Mouse (Mus musculus) embryonic facial prominence, embryonic 12.5 days (tissue): ENCODE data around the gene Ctcf. TPM values are rescaled to one million over a fixed set of nuclear protein-coding genes. Genes with fewer than 3 reads are reported as not detected.

ENCODE experiments used
- ATAC-seq: fragments of 200-750 bp; cut with Nextera tagmentation; 2 replicates; pipeline ENCODE4 v1.8.0; 2017; ENCODE audit not compliant: insufficient number of reproducible peaks, insufficient read depth, low FRiP score, low TSS enrichment
- H3K27ac ChIP-seq: fragments of 300-500 bp; sonication (generic); 2 replicates; pipeline ENCODE4 v1.5.1; 2016; ENCODE audit warnings: mild to moderate bottlenecking
- H3K27me3 ChIP-seq: fragments of 300-500 bp; sonication (generic); 2 replicates; pipeline ENCODE4 v1.6.1; 2016; ENCODE audit warnings: mild to moderate bottlenecking, moderate library complexity
- H3K36me3 ChIP-seq: fragments of 300-500 bp; sonication (generic); 2 replicates; pipeline ENCODE4 v1.6.1; 2016; ENCODE audit warnings: mild to moderate bottlenecking
- H3K4me1 ChIP-seq: fragments of 300-500 bp; sonication (generic); 2 replicates; pipeline ENCODE4 v1.6.1; 2016
- H3K4me2 ChIP-seq: fragments of 300-500 bp; sonication (generic); replicated peaks from 2 replicates; pipeline ENCODE4 v1.6.1; 2016; ENCODE audit warnings: mild to moderate bottlenecking, moderate library complexity
- H3K4me3 ChIP-seq: fragments of 300-500 bp; sonication (generic); 2 replicates; pipeline ENCODE4 v1.5.1; 2016; ENCODE audit warnings: mild to moderate bottlenecking
- H3K9ac ChIP-seq: fragments of 300-500 bp; sonication (generic); 2 replicates; pipeline ENCODE4 v1.6.1; 2016; ENCODE audit warnings: mild to moderate bottlenecking, moderate library complexity
- H3K9me3 ChIP-seq: fragments of 300-500 bp; sonication (generic); 2 replicates; pipeline ENCODE4 v1.6.1; 2016; ENCODE audit warnings: mild to moderate bottlenecking, moderate library complexity
- WGBS: fragments of 180-500 bp; shearing (Covaris S2); methylation state at CpG from one replicate; pipeline ENCODE4 v1.1.7; 2016; 5-methylcytosine and 5-hydroxymethylcytosine counted together
- polyA plus RNA-seq: library from polyadenylated mRNA; unstranded; fragments of >200 nt; fragmentation: Nextera tagmentation; extraction: Ambion mirVana; gene quantifications from 2 replicates; pipeline ENCODE4 v1.2.1, GENCODE M21; 2016

Ctcf gene
- polyA plus RNA-seq, 1 experiment from 2014 or later: 138 TPM

DNA sequence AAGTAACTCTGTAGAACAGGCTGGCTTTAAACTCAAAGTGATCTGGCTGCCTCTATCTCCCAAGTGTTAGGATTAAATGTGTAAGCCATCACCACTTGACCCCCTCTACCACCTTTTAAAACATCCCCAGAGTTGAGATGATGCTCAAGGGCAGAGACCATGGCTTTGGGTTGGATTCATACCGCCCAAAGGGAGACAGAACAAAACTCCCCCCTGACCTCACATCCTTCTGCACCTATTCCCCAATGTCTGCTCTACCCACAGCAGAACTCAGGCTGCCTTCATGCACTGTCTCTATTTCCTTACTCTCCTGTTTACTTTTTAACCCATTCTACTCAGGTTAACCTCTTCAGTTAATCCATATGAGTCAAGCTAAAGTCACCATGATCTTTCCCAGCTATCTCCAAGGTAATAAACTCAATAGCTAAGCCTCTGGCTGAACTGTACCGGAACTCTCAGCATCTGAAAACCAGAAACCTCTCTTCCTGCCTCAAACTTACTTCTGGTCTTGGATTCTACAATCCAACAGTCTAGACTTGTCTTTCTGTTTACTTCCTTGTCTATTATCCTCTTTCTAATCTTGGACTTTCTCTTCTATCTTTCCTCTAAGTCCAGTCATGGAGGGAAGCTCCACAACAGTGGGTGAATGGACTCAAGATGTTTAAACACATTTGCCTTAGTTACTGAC, 1.5 kb upstream of the Ctcf start:
- Histone ChIP-seq H3K4me2 (peak overlapping the region; percentile 88), H3K36me3 (no peaks in the 10 kb centered on the region), H3K27ac (no peak overlapping the region), H3K4me3 (peak overlapping the region; percentile 68; the same call in 1 of the 2 replicates), H3K27me3 (no peaks in the 10 kb centered on the region), H3K9me3 (no peaks in the 10 kb centered on the region), H3K9ac (peak overlapping the region; percentile 98; the same call in 1 of the 2 replicates), H3K4me1 (peaks cover 22% of the 10 kb centered on the region)
- WGBS: 85% methylated on average over 2 of the region's 2 CpGs
- no peak for ATAC-seq

DNA sequence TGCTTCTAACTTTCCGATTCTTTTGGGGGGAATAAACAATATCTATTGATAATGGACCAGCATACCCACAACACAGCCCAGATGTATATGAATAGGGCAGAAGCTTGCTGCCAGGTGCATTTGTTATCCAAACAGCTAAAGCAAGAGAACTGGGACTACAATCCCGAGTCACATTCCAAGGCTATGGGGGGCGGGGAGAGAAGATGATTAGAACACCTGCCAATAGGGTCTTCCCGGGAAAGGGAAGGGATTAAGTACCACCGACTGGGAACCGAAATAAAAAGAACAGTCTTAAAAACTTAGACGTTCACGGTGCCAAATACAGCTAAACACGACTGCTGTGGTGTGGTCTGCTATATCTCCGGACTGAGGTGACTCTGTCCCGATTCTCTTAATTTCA, 887 bp upstream of the Ctcf start:
- peak overlapping the region; percentile 100; the same call in 1 of the 2 replicates for H3K27ac ChIP-seq
- ATAC-seq: no peak
- 4% methylated on average over 11 of the region's 11 CpGs for WGBS
- no peaks in the 10 kb centered on the region for H3K27me3 ChIP-seq
- peak overlapping the region; percentile 88 for H3K4me2 ChIP-seq
- H3K4me3 ChIP-seq: peak overlapping the region; percentile 68
- H3K9me3 ChIP-seq: no peaks in the 10 kb centered on the region
- H3K9ac ChIP-seq: peak overlapping the region; percentile 98
- peaks cover 23% of the 10 kb centered on the region for H3K4me1 ChIP-seq
- no peaks in the 10 kb centered on the region for H3K36me3 ChIP-seq

DNA sequence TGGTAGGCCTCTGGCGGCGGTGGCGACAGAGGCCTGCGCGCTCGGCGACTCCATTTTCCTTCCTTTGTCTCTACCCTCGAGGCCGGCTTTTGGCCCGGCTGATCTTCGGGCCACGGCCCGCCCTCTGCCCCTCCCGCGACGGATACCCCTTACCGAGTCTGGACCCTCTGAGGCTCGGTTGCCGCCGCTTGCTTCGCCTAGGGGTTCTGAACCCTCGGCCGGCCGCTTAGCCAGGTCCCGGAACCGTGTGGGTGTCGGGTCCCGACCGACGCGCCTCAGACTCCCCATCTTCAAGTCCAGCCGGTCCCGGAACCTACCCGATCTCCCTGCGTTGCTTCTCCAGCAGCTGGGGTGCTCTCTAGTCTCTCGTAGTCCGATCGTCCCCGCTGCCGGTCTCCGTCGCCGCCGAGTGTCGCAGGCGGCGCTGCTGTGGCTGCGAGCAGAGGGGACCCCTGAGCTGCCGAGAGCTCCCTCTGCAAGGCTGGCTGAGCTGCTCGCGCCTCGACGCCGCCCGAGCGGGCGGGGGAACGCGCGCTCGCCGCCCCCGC, 669 bp downstream of the Ctcf start, which contains the start of gene Agrp:
Agrp (minus strand) TSS at position 431 of the 548 bp plus-strand sequence.
- peak within 1 kb of the TSS; percentile 68 for H3K4me3 ChIP-seq
- peak; percentile 12; the same call in 1 of the 2 replicates for ATAC-seq
- H3K9ac ChIP-seq: peak within 1 kb of the TSS; percentile 98
- WGBS: under 1% methylated on average over 55 of the region's 63 CpGs
- H3K4me1 ChIP-seq: peaks cover 23% of the 10 kb centered on the region
- H3K9me3 ChIP-seq: no peaks in the 10 kb centered on the region
- peak within 1 kb of the TSS; percentile 88 for H3K4me2 ChIP-seq
- no peaks in the 10 kb centered on the region for H3K36me3 ChIP-seq
- peak within 1 kb of the TSS; percentile 100 for H3K27ac ChIP-seq
- H3K27me3 ChIP-seq: no peaks in the 10 kb centered on the region

DNA sequence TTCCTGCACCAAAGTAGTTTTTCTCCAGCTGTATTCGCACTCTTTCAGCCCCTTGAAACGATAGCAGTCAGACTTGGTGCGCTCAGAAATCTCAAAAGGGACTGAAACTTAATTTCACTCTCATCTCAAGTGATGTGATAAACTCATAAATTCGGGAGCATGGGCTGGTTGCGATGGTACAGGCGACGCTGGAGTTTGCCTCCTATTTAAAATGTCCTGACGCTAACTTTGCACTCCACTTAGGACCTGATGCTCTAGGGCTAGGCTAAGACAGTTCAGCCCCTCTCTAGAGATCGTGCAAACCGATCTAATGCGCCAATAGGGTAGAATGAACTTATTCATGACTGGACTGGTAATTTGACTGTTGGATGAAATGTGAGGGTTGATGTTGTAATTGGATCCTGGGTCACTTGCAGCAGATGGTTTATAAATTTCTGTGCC, 1.3 kb downstream of the Ctcf start:
- peak overlapping the region; percentile 100 for H3K27ac ChIP-seq
- H3K4me3 ChIP-seq: peak overlapping the region; percentile 68
- H3K36me3 ChIP-seq: no peaks in the 10 kb centered on the region
- peak overlapping the region; percentile 88 for H3K4me2 ChIP-seq
- peaks cover 23% of the 10 kb centered on the region for H3K4me1 ChIP-seq
- H3K27me3 ChIP-seq: no peaks in the 10 kb centered on the region
- ATAC-seq: no peak
- WGBS: 0% methylated on average over 11 of the region's 11 CpGs
- peak overlapping the region; percentile 98 for H3K9ac ChIP-seq
- H3K9me3 ChIP-seq: no peaks in the 10 kb centered on the region

DNA sequence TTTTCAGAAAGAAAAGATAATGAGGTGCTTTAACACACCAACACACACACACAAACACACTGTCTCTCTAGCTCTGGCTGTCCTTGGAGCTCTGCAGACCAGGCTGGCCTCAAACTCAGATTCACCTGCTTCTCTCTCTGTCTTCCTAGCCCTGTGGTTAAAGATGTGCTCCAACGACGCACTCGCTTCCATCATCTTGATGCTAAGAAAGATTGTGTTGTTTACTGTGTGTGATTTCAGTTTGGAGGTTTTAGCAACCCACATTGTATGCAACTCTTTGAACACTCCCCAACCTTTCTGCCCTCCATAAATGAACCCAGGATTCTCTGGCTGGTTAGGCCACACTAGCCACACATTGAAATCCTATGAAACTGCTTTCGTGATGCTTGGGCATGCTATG, 2.1 kb downstream of the Ctcf start:
- H3K27ac ChIP-seq: no peak overlapping the region
- peak overlapping the region; percentile 88 for H3K4me2 ChIP-seq
- ATAC-seq: no peak
- no peaks in the 10 kb centered on the region for H3K9me3 ChIP-seq
- H3K4me1 ChIP-seq: peaks cover 23% of the 10 kb centered on the region
- no peaks in the 10 kb centered on the region; the same call in 1 of the 2 replicates for H3K36me3 ChIP-seq
- H3K9ac ChIP-seq: peak overlapping the region; percentile 30; the same call in 1 of the 2 replicates
- WGBS: 83% methylated on average over 4 of the region's 4 CpGs
- peak overlapping the region; percentile 68 for H3K4me3 ChIP-seq
- no peaks in the 10 kb centered on the region for H3K27me3 ChIP-seq

DNA sequence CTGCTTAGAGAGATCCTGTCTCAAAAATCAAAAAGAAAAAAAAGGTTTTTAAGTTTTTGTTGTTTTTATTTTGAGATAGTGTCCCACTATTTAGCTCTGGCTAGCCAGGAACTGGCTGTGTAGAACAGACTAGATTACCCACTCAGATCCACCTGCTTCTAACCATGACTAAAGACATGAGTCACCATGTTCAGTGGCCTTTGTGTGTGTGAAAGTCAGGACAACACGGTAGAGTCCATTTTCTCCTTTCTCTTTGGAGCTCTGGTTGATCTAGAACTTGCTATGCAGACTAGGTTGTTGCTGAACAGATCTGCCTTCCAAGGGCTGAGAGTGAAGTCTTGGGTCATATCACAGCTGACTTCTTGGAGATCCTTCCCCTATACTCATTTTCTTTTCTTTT, 3.5 kb downstream of the Ctcf start:
- Histone ChIP-seq H3K9me3 (no peaks in the 10 kb centered on the region), H3K27me3 (no peaks in the 10 kb centered on the region), H3K4me3 (no peak overlapping the region), H3K36me3 (peaks cover 7% of the 10 kb centered on the region), H3K27ac (no peak overlapping the region), H3K4me2 (no peak overlapping the region), H3K9ac (no peak overlapping the region), H3K4me1 (peaks cover 23% of the 10 kb centered on the region)
- no peak for ATAC-seq
- WGBS: 69% methylated on average over 1 of the region's 1 CpGs

DNA sequence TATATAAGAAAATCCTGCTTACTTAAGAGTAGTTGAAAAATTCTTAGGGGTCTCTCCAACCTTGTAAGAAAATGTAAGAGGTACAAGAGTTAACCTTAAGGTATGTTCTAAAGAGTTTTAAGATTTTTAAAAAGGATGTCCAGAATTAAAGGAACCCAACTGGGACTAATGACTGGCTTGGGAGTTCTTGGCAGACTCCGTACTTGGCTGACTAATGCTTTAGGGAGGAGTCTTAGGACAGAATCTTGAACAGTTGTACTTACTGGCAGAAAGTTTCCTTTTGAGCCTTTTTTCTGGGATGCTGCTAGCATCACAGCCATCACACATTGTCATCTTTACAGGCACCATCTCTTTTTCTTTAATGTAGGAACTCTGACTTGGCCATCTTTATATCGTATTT, 4.1 kb downstream of the Ctcf start:
- no peak overlapping the region for H3K4me3 ChIP-seq
- H3K9me3 ChIP-seq: no peaks in the 10 kb centered on the region
- no peaks in the 10 kb centered on the region for H3K27me3 ChIP-seq
- no peak overlapping the region for H3K4me2 ChIP-seq
- H3K4me1 ChIP-seq: peaks cover 18% of the 10 kb centered on the region
- no peak overlapping the region for H3K9ac ChIP-seq
- 89% methylated on average over 2 of the region's 2 CpGs for WGBS
- H3K36me3 ChIP-seq: peaks cover 13% of the 10 kb centered on the region
- H3K27ac ChIP-seq: no peak overlapping the region
- ATAC-seq: no peak

DNA sequence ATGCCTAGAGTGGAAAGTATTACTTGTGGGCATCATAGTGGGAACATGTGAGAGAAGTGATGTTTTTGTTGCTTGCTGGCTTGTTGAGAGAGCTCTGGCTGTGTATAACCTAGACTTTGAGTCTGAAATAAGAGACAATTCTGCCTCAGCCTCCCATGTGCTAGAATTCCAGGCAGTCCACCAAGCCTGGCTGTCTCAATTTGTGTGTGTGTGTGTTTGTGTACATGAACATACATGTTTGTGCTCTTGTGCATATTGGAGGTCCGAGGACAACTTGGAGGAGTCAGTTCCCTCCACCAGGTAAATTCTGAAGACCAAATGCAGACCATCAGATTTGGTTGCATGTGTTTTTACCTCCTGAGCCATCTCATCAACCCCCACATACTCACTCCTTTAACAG, 8.8 kb downstream of the Ctcf start:
- H3K27me3 ChIP-seq: no peaks in the 10 kb centered on the region
- H3K9ac ChIP-seq: no peak overlapping the region
- H3K4me2 ChIP-seq: no peak overlapping the region
- H3K9me3 ChIP-seq: no peaks in the 10 kb centered on the region
- H3K27ac ChIP-seq: no peak overlapping the region
- H3K36me3 ChIP-seq: peaks cover 27% of the 10 kb centered on the region
- H3K4me3 ChIP-seq: no peak overlapping the region
- ATAC-seq: no peak
- H3K4me1 ChIP-seq: no peaks in the 10 kb centered on the region
- 96% methylated on average over 1 of the region's 1 CpGs for WGBS

DNA sequence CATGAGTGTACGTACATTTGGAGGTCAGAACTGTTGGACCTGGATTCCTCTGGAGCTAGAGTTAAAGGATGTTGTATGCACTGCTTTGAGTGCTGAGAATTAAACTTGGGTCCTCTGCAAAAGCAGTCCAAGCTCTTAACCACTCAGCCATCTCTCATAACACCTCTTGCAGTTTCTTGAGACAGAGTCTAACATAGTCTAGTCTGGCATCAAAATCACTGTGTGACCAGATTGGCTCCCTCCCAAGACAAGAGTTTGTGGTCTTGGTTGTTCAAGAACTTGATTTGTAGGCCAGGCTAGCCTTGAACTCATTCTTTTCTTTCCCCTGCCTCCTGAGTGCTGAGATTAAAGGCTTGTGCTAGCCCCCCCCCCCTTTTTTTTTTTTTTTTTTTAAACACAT, 12.6 kb downstream of the Ctcf start:
- ATAC-seq: no peak

DNA sequence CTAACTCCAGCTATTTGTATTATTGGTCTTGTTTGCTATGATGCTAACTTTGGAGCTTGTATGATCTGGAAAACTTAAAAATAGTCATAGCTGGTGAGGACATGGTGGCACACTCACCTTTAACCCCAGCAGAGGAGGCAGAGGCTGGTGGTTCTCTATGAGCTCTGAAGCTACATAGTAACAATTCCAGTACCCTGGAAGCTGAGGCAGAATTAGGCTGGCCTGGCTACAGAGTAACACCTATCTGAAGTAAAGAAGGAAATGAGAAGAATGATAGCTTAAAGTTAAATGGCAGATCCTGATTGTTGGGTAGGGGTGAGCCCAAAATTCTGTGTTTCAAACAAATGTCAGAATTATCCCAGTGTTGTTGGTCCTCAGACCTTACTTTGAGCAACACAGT, 21.3 kb downstream of the Ctcf start:
- Histone ChIP-seq H3K4me2 (no peak overlapping the region), H3K4me3 (no peak overlapping the region), H3K9ac (no peak overlapping the region), H3K36me3 (peaks cover 15% of the 10 kb centered on the region), H3K4me1 (no peaks in the 10 kb centered on the region), H3K9me3 (no peaks in the 10 kb centered on the region), H3K27ac (no peak overlapping the region), H3K27me3 (no peaks in the 10 kb centered on the region)
- no peak for ATAC-seq

More for the DNA sequence above, 12.6 kb downstream of the Ctcf start:
- Histone ChIP-seq H3K9me3 (no peaks in the 10 kb centered on the region), H3K4me2 (no peak overlapping the region), H3K4me1 (no peaks in the 10 kb centered on the region), H3K36me3 (peaks cover 41% of the 10 kb centered on the region), H3K27ac (no peak overlapping the region), H3K9ac (no peak overlapping the region), H3K27me3 (no peaks in the 10 kb centered on the region), H3K4me3 (no peak overlapping the region)
- WGBS: 97% methylated on average over 1 of the region's 1 CpGs

DNA sequence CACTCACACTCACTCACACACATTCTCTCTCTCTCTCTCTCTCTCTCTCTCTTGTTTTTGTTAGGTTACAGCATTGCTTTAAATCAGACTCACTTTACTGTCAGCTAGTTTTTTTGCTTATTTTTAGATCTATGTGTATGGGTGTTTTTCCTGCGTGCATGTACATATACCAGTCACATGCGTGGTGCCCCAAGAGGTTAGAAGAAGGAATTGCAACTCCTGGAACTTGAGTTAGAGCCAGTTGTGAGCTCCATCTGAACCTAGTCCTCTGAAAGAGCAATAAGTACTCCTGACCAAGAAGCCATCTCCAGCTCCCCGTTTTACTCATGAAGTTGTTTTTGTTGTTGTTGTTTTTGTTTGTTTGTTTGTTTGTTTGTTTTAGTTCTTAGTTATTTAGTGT, 24.8 kb downstream of the Ctcf start:
- WGBS: 72% methylated on average over 3 of the region's 3 CpGs
- H3K27ac ChIP-seq: no peak overlapping the region
- ATAC-seq: no peak
- H3K36me3 ChIP-seq: peaks cover 22% of the 10 kb centered on the region
- no peaks in the 10 kb centered on the region for H3K9me3 ChIP-seq
- H3K9ac ChIP-seq: no peak overlapping the region
- H3K27me3 ChIP-seq: no peaks in the 10 kb centered on the region
- H3K4me1 ChIP-seq: no peaks in the 10 kb centered on the region
- H3K4me3 ChIP-seq: no peak overlapping the region
- no peak overlapping the region for H3K4me2 ChIP-seq

DNA sequence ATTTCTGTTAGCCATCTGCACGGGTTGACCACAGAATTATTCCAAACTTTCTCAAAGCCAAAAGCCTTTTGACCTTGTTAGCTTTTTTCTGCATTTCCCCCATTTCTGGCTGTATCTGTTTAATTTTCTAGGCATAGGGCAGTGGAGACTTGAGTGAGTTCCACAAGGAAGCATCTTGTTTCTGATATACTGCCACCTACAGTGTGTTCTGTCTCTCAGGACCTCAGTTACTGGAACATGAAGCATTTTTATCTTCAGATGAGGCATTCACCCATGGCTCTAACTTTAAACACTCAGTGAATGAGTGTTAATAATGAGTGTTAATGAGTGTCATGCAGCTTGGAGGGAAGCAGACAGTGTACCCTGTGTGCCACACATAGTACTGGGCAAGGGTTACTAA, 41.5 kb downstream of the Ctcf start:
- no peak for ATAC-seq
- Histone ChIP-seq H3K4me1 (no peaks in the 10 kb centered on the region), H3K4me3 (no peak overlapping the region), H3K36me3 (peaks cover 85% of the 10 kb centered on the region), H3K27ac (no peak overlapping the region), H3K27me3 (no peaks in the 10 kb centered on the region), H3K9me3 (no peaks in the 10 kb centered on the region), H3K9ac (no peak overlapping the region), H3K4me2 (no peak overlapping the region)
- WGBS: 90% methylated on average over 1 of the region's 1 CpGs
